Comparison of ENCODE assay signal across 8 mouse cellular contexts in genomic region chr4:131872672-131873292, GRCm38 (mm10). TPM values are rescaled to one million over a fixed set of nuclear protein-coding genes. Genes with fewer than 3 reads are reported as not detected.
DNase-seq lines count a peak whose midpoint lies in the region; ATAC-seq and TF ChIP-seq lines count a peak whose summit lies in the region.

No protein-coding gene starts in this region.

- TF ChIP-seq EP300 in ES-Bruce4 (IDR thresholded peaks at IDR 0.05; ENCODE audit: insufficient read depth, low read depth, low read length), result no peak

- no peak for DNase-seq in heart, postnatal 10 days
- DNase-seq in splenic B cell, adult 2 months (ENCODE audit: low read depth, low spot score), result peak; percentile 9
- no peak for DNase-seq in ovary, postnatal 36 days (ENCODE audit: low spot score)

- H3K27me3 ChIP-seq in heart, embryonic 12.5 days (replicated peaks), result no peaks in the 10 kb centered on the region
- H3K27me3 ChIP-seq in ES-Bruce4 (ENCODE audit: control insufficient read depth, insufficient read depth, low read length, poor library complexity, severe bottlenecking), result no peaks in the 10 kb centered on the region
- H3K27me3 ChIP-seq in limb, embryonic 15.5 days, result no peaks in the 10 kb centered on the region
- no peaks in the 10 kb centered on the region for H3K27me3 ChIP-seq in splenic B cell, adult 2 months (ENCODE audit: control insufficient read depth, insufficient read depth, low read length, poor library complexity, severe bottlenecking)

- peak overlapping the region; percentile 92 for H3K4me3 ChIP-seq in heart, embryonic 12.5 days
- H3K4me3 ChIP-seq in ES-Bruce4 (ENCODE audit: low read depth, low read length), result peak overlapping the region; percentile 87
- peak overlapping the region; percentile 98 for H3K4me3 ChIP-seq in limb, embryonic 15.5 days

- peak overlapping the region; percentile 99 for H3K9ac ChIP-seq in heart, embryonic 12.5 days
- peak overlapping the region; percentile 100 for H3K9ac ChIP-seq in ES-Bruce4 (ENCODE audit: low read depth, poor library complexity, severe bottlenecking)
- H3K9ac ChIP-seq in limb, embryonic 15.5 days, result peak overlapping the region; percentile 66

- H3K4me1 ChIP-seq in heart, embryonic 12.5 days (replicated peaks), result peaks cover 33% of the 10 kb centered on the region
- H3K4me1 ChIP-seq in ES-Bruce4 (ENCODE audit: control insufficient read depth, insufficient read depth, low read length), result peaks cover 2% of the 10 kb centered on the region
- H3K4me1 ChIP-seq in limb, embryonic 15.5 days, result peaks cover 28% of the 10 kb centered on the region

- peak overlapping the region; percentile 61 for H3K27ac ChIP-seq in heart, embryonic 12.5 days (ENCODE audit: poor library complexity, severe bottlenecking)
- peak overlapping the region; percentile 88 for H3K27ac ChIP-seq in ES-Bruce4 (ENCODE audit: insufficient read depth, low read length)
- H3K27ac ChIP-seq in limb, embryonic 15.5 days, result peak overlapping the region; percentile 91

- H3K4me2 ChIP-seq in heart, embryonic 12.5 days, result peak overlapping the region; percentile 70
- H3K4me2 ChIP-seq in limb, embryonic 15.5 days, result peak overlapping the region; percentile 48

- no peak for TF ChIP-seq CTCF in ES-Bruce4 (IDR thresholded peaks at IDR 0.05; ENCODE audit: low read depth, low read length)

- ATAC-seq in heart, embryonic 12.5 days (ENCODE audit: insufficient number of reproducible peaks, low FRiP score), result peak; percentile 10
- ATAC-seq in erythroid progenitor cell, adult 5-6 weeks (replicated peaks; ENCODE audit: low FRiP score, poor library complexity, severe bottlenecking), result peak; percentile 5; the same call in 1 of the 2 replicates
- ATAC-seq in limb, embryonic 15.5 days (ENCODE audit: insufficient number of reproducible peaks, low FRiP score, low TSS enrichment, low read depth), result no peak
- no peak for ATAC-seq in megakaryocyte progenitor cell, adult 5-6 weeks (replicated peaks; ENCODE audit: poor library complexity)

- peaks cover 5% of the 10 kb centered on the region for H3K36me3 ChIP-seq in heart, embryonic 12.5 days
- peaks cover 2% of the 10 kb centered on the region; the same call in 1 of the 2 replicates for H3K36me3 ChIP-seq in ES-Bruce4 (ENCODE audit: control insufficient read depth, insufficient read depth, low read length, poor library complexity, severe bottlenecking)
- peaks cover 6% of the 10 kb centered on the region for H3K36me3 ChIP-seq in limb, embryonic 15.5 days
- no peaks in the 10 kb centered on the region for H3K36me3 ChIP-seq in splenic B cell, adult 2 months (ENCODE audit: control insufficient read depth, insufficient read depth, low read length, poor library complexity, severe bottlenecking)

- no peak for TF ChIP-seq POLR2A in ES-Bruce4 (IDR thresholded peaks at IDR 0.05; ENCODE audit: insufficient read depth, low read length)

- 10% methylated on average over 11 of the region's 11 CpGs for WGBS in heart, embryonic 12.5 days
- WGBS in limb, embryonic 15.5 days, result 9% methylated on average over 11 of the region's 11 CpGs

- H3K9me3 ChIP-seq in heart, embryonic 12.5 days (replicated peaks), result no peaks in the 10 kb centered on the region
- no peaks in the 10 kb centered on the region for H3K9me3 ChIP-seq in ES-Bruce4 (replicated peaks; ENCODE audit: control insufficient read depth, insufficient read depth, low read length, poor library complexity, severe bottlenecking)
- no peaks in the 10 kb centered on the region for H3K9me3 ChIP-seq in limb, embryonic 15.5 days

- intact Hi-C loops in heart, postnatal 10 days (cut with DNase I), result no loop called here

RNA-seq across cellular contexts. Expression of gene Srsf4, which starts 0.6 kb away (rescaled TPM):
- 86.1 and 87.1 TPM in 2 replicates for polyA plus RNA-seq in heart, embryonic 12.5 days (2016; fragmentation: Nextera tagmentation; extraction: Ambion mirVana)
- 10 to 100 TPM; 53.6 to 53.7 TPM for total RNA-seq in heart, postnatal 10 days (2021)
- 71.4 and 74.5 TPM in 2 replicates for polyA plus RNA-seq in ES-Bruce4 (2011; ENCODE audit: insufficient read depth, insufficient read length, low read depth, missing spikeins)
- total RNA-seq in erythroid progenitor cell, adult 5-6 weeks (2015; ENCODE audit: low replicate concordance), result 85.9 and 87.9 TPM in 2 replicates
- 145 and 167 TPM in 2 replicates for total RNA-seq in erythroid progenitor cell, adult 5-6 weeks (2017; ENCODE audit: low replicate concordance)
- polyA plus RNA-seq in limb, embryonic 15.5 days (2015; fragmentation: Nextera tagmentation; extraction: Ambion mirVana), result 97.7 and 99.5 TPM in 2 replicates
- total RNA-seq in megakaryocyte progenitor cell, adult 5-6 weeks (2015), result 36.1 and 42.4 TPM in 2 replicates
- 58.2 and 86.6 TPM in 2 replicates for total RNA-seq in megakaryocyte progenitor cell, adult 5-6 weeks (2017)

RNA-seq across cellular contexts. Expression of gene Mecr, which starts 29.5 kb away (rescaled TPM):
- 33.9 and 35.7 TPM in 2 replicates for polyA plus RNA-seq in heart, embryonic 12.5 days (2016; fragmentation: Nextera tagmentation; extraction: Ambion mirVana)
- 10 to 100 TPM; 31.7 to 33.2 TPM for total RNA-seq in heart, postnatal 10 days (2021)
- 15.6 and 17.9 TPM in 2 replicates for polyA plus RNA-seq in ES-Bruce4 (2011; ENCODE audit: insufficient read depth, insufficient read length, low read depth, missing spikeins)
- 12.6 and 14.3 TPM in 2 replicates for total RNA-seq in erythroid progenitor cell, adult 5-6 weeks (2015; ENCODE audit: low replicate concordance)
- total RNA-seq in erythroid progenitor cell, adult 5-6 weeks (2017; ENCODE audit: low replicate concordance), result 0.90 and 9.2 TPM in 2 replicates
- polyA plus RNA-seq in limb, embryonic 15.5 days (2015; fragmentation: Nextera tagmentation; extraction: Ambion mirVana), result 44.6 and 48.3 TPM in 2 replicates
- total RNA-seq in megakaryocyte progenitor cell, adult 5-6 weeks (2015), result 32.5 and 41.9 TPM in 2 replicates
- total RNA-seq in megakaryocyte progenitor cell, adult 5-6 weeks (2017), result 26.0 and 43.0 TPM in 2 replicates

RNA-seq across cellular contexts. Expression of gene Ptpru, which starts 34.7 kb away (rescaled TPM):
- polyA plus RNA-seq in heart, embryonic 12.5 days (2016; fragmentation: Nextera tagmentation; extraction: Ambion mirVana), result 1.8 and 2.5 TPM in 2 replicates
- total RNA-seq in heart, postnatal 10 days (2021), result 1 to 10 TPM; 2.0 to 3.0 TPM
- 12.1 and 12.8 TPM in 2 replicates for polyA plus RNA-seq in ES-Bruce4 (2011; ENCODE audit: insufficient read depth, insufficient read length, low read depth, missing spikeins)
- 11.2 TPM in 1 of 2 replicates, not detected in the other for total RNA-seq in erythroid progenitor cell, adult 5-6 weeks (2015; ENCODE audit: low replicate concordance)
- total RNA-seq in erythroid progenitor cell, adult 5-6 weeks (2017; ENCODE audit: low replicate concordance), result 0.38 TPM in 1 of 2 replicates, not detected in the other
- polyA plus RNA-seq in limb, embryonic 15.5 days (2015; fragmentation: Nextera tagmentation; extraction: Ambion mirVana), result 9.9 and 14.1 TPM in 2 replicates
- total RNA-seq in megakaryocyte progenitor cell, adult 5-6 weeks (2015), result 11.2 and 16.7 TPM in 2 replicates
- total RNA-seq in megakaryocyte progenitor cell, adult 5-6 weeks (2017), result 3.4 and 4.0 TPM in 2 replicates

RNA-seq across cellular contexts. Expression of gene Tmem200b, which starts 48.8 kb away (rescaled TPM):
- 6.9 and 8.2 TPM in 2 replicates for polyA plus RNA-seq in heart, embryonic 12.5 days (2016; fragmentation: Nextera tagmentation; extraction: Ambion mirVana)
- 10 to 100 TPM; 11.3 to 14.4 TPM for total RNA-seq in heart, postnatal 10 days (2021)
- not detected in 2 replicates for polyA plus RNA-seq in ES-Bruce4 (2011; ENCODE audit: insufficient read depth, insufficient read length, low read depth, missing spikeins)
- not detected in 2 replicates for total RNA-seq in erythroid progenitor cell, adult 5-6 weeks (2015; ENCODE audit: low replicate concordance)
- total RNA-seq in erythroid progenitor cell, adult 5-6 weeks (2017; ENCODE audit: low replicate concordance), result not detected in 2 replicates
- polyA plus RNA-seq in limb, embryonic 15.5 days (2015; fragmentation: Nextera tagmentation; extraction: Ambion mirVana), result 3.3 and 3.9 TPM in 2 replicates
- total RNA-seq in megakaryocyte progenitor cell, adult 5-6 weeks (2015), result not detected in 2 replicates
- total RNA-seq in megakaryocyte progenitor cell, adult 5-6 weeks (2017), result not detected in 2 replicates

Comparison
In these comparisons a context has a peak if more than half of its experiments do, and no peak if none do; other contexts are left out.
1. ATAC-seq: peak in heart, embryonic 12.5 days (single experiment) and erythroid progenitor cell, adult 5-6 weeks (single experiment); none in limb, embryonic 15.5 days (single experiment) and megakaryocyte progenitor cell, adult 5-6 weeks (single experiment).
2. Peak in every context shown above with its lines, with median percentiles within 50 percentile points of each other: H3K27ac ChIP-seq, H3K4me3 ChIP-seq and H3K9ac ChIP-seq.